Mouse (Mus musculus) heart, embryonic 11.5 days (tissue): ENCODE measurements around the gene Rmnd5b. TPM values are rescaled to one million over a fixed set of nuclear protein-coding genes. Genes with fewer than 3 reads are reported as not detected.
"Not testable (repeated sequence)": the region's sequence is repeated elsewhere in the genome, so short reads cannot be mapped to it uniquely, and the experiment has no call there.

Source experiments
- ATAC-seq: fragments of 200-750 bp; cut with Nextera tagmentation; replicated peaks from 2 replicates; pipeline ENCODE4 v1.8.0; 2017; ENCODE audit warnings: moderate library complexity; ENCODE audit not compliant: insufficient number of reproducible peaks, low FRiP score, low TSS enrichment
- H3K27ac ChIP-seq: fragments of 300-500 bp; sonication (generic); 2 replicates; pipeline ENCODE4 v1.5.1; 2014; ENCODE audit warnings: mild to moderate bottlenecking, low read depth, low read length
- H3K27me3 ChIP-seq: fragments of 300-500 bp; sonication (generic); 2 replicates; pipeline ENCODE4 v1.6.1; 2014; ENCODE audit warnings: mild to moderate bottlenecking, low read length, mixed read lengths; ENCODE audit not compliant: control insufficient read depth, insufficient read depth
- H3K36me3 ChIP-seq: fragments of 300-500 bp; sonication (generic); 2 replicates; pipeline ENCODE4 v1.6.1; 2014; ENCODE audit warnings: mild to moderate bottlenecking, low read length, moderate library complexity, mixed read lengths; ENCODE audit not compliant: control insufficient read depth, insufficient read depth
- H3K4me1 ChIP-seq: fragments of 300-500 bp; sonication (generic); 2 replicates; pipeline ENCODE4 v1.6.1; 2014; ENCODE audit warnings: low read length; ENCODE audit not compliant: control insufficient read depth, insufficient read depth
- H3K4me2 ChIP-seq: fragments of 300-500 bp; sonication (generic); 2 replicates; pipeline ENCODE4 v1.6.1; 2014; ENCODE audit warnings: mild to moderate bottlenecking, moderate library complexity
- H3K4me3 ChIP-seq: fragments of 300-500 bp; sonication (generic); 2 replicates; pipeline ENCODE4 v1.5.1; 2014; ENCODE audit warnings: low read depth, low read length
- H3K9ac ChIP-seq: fragments of 300-500 bp; sonication (generic); 2 replicates; pipeline ENCODE4 v1.6.1; 2014; ENCODE audit warnings: mild to moderate bottlenecking, low read depth, low read length, moderate library complexity
- H3K9me3 ChIP-seq: fragments of 300-500 bp; sonication (generic); replicated peaks from 2 replicates; pipeline ENCODE4 v1.6.1; 2016; ENCODE audit warnings: low read length; ENCODE audit not compliant: control insufficient read depth
- WGBS: fragments of 180-500 bp; shearing (Covaris S2); extraction: QIAGEN DNeasy Blood & Tissue Kit; methylation state at CpG from one replicate; pipeline ENCODE4 v1.1.7; 2014; ENCODE audit not compliant: insufficient replicate concordance; 5-methylcytosine and 5-hydroxymethylcytosine counted together
- polyA plus RNA-seq: library from polyadenylated mRNA; unstranded; fragments of >200 nt; fragmentation: Nextera tagmentation; extraction: Ambion mirVana; gene quantifications from 2 replicates; pipeline ENCODE4 v1.2.1, GENCODE M21; 2014

The Rmnd5b gene
- polyA plus RNA-seq, 1 experiment from 2014 or later, result 32.2 TPM

DNA sequence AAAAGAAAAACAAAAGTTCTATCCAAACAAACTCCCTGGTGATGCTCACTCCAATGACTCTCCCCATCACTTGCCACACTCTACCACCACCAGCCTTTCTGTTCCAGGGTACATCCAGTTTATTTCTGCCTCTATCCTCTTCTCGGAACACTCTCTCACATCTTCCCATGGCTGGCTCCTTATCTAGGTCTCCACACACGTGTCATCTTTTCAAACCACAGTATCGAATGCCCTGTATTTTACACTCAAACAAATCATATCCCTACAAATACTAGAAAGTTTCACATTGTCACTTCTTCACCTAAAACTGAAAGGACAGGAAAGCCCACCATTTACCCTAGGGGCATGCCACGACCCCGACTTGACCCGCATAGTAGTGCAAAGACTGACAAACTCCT, 570 bp downstream of the Rmnd5b start:
- no peaks in the 10 kb centered on the region for H3K9me3 ChIP-seq
- peak overlapping the region; percentile 79; the same call in 1 of the 2 replicates for H3K27ac ChIP-seq
- no peaks in the 10 kb centered on the region for H3K36me3 ChIP-seq
- peak overlapping the region; percentile 76 for H3K4me3 ChIP-seq
- H3K4me2 ChIP-seq, result peak overlapping the region; percentile 88
- WGBS, result 16% methylated on average over 6 of the region's 6 CpGs
- H3K4me1 ChIP-seq, result peaks cover 6% of the 10 kb centered on the region; the same call in 1 of the 2 replicates
- H3K9ac ChIP-seq, result peak overlapping the region; percentile 87
- no peaks in the 10 kb centered on the region for H3K27me3 ChIP-seq
- ATAC-seq, result no peak

DNA sequence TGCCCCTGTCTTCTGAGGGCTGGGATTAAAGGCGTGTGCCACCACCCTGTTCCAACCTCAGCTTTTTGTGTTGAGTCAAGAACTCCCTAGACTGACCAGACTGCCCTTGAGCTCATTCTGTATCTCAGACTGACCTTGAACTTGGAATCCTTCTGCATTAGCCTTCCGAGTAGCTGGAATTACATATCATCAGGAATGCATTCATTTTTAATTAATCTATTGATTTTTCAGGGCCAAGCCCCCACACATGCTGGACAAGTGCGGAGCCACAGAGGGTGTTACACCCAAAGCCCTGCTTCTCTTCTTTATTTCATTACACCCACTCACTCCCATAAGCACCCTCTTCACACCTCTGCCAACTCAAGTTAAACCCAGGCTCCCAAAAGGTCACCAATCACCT, 2.0 kb downstream of the Rmnd5b start:
- Histone ChIP-seq H3K9me3 (no peaks in the 10 kb centered on the region), H3K36me3 (0 out of 2 replicates have a peak, but pooled peaks cover 4% of the 10 kb centered on the region), H3K4me1 (peaks cover 6% of the 10 kb centered on the region; the same call in 1 of the 2 replicates), H3K9ac (no peak overlapping the region), H3K27me3 (no peaks in the 10 kb centered on the region), H3K27ac (no peak overlapping the region), H3K4me3 (no peak overlapping the region), H3K4me2 (no peak overlapping the region)
- no peak for ATAC-seq
- WGBS, result 84% methylated on average over 3 of the region's 3 CpGs

DNA sequence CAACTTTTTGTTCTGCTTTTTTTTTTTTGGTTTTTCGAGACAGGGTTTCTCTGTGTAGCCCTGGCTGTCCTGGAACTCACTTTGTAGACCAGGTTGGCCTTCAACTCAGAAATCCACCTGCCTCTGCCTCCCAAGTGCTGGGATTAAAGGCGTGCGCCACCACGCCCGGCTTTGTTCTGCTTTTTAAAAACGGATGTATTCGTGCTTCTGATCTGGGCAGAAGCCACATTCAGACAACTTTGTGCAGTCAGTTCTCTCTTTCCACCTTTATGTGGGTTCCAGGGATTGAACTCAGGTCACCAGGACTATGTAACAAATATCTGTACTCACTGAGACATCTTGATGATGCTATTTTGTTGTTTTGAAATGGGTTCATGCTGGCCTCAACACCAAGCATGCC, 2.5 kb downstream of the Rmnd5b start:
- not testable (repeated sequence) for H3K9ac ChIP-seq, H3K4me2 ChIP-seq, H3K36me3 ChIP-seq, H3K4me3 ChIP-seq, H3K27me3 ChIP-seq, H3K4me1 ChIP-seq, H3K27ac ChIP-seq, ATAC-seq, H3K9me3 ChIP-seq
- 93% methylated on average over 7 of the region's 7 CpGs for WGBS

DNA sequence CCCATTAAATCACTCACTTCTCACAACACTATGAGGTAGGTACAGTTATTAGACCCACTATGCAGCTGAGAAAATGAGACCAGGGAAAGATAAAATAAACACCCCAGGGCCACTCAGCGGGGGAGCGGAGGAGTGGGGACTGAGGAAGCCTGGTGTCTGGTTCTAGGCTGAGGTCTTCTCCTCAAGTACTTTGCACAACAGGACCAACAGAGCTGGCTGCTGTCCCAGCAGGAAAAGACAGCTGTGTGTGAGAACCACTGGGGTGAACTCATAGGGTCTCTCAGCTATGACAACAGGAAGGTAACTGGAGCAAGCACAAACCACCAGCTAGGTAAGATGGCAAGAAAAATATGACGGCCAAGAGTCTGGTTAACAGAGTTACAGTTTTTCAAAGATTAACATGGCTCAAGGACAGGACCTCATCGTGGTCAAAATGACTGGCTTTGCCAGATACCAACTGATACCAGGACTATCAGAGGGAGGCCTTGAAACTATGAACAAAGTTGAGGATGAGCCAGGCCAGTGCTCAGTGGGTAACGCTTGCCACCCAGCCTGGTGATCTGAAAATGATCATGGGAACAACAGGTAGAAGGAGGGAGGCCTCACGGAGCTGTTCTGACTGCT, 3.5 kb downstream of the Rmnd5b start:
- no peak for ATAC-seq
- 85% methylated on average over 6 of the region's 6 CpGs for WGBS
- Histone ChIP-seq H3K4me1 (peaks cover 6% of the 10 kb centered on the region; the same call in 1 of the 2 replicates), H3K9me3 (no peaks in the 10 kb centered on the region), H3K36me3 (peaks cover 9% of the 10 kb centered on the region; the same call in 1 of the 2 replicates), H3K27ac (no peak overlapping the region), H3K27me3 (no peaks in the 10 kb centered on the region), H3K4me2 (no peak overlapping the region), H3K4me3 (no peak overlapping the region), H3K9ac (no peak overlapping the region)

DNA sequence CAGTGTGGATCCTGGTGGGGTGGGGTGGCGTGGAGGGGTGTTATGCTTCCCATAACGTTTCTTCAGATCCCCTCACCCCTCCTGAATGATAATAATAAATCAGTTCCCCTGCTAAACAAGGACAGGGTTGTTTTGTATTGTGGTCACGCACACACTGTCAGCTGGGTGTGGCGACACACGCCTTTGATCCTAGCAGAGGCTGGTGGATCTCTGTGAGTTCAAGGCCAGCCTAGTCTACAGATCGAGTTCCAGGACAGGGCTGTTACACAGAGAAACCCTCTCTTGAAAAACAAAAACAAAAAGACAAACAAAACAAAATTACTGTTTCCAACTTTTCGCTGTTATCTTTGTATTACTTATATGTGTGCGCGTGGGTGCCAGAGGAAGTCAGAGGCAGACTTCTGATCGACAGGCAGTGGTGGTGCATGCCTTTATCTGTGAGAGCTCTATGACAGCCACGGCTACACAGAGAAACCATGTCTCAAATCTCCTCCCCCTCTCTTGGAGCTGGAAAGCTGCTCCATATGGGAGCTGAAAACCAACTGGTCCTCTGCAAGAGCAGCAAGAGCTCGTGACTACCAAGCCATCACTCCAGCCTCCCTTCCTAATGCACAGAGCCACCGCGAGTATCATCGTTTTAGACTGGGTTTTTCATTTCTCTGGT, 5.9 kb downstream of the Rmnd5b start:
- H3K27me3 ChIP-seq, result no peaks in the 10 kb centered on the region
- no peak overlapping the region for H3K4me3 ChIP-seq
- peaks cover 19% of the 10 kb centered on the region for H3K36me3 ChIP-seq
- H3K4me2 ChIP-seq, result no peak overlapping the region
- H3K4me1 ChIP-seq, result peaks cover 4% of the 10 kb centered on the region; the same call in 1 of the 2 replicates
- ATAC-seq, result no peak
- no peak overlapping the region for H3K9ac ChIP-seq
- H3K9me3 ChIP-seq, result no peaks in the 10 kb centered on the region
- H3K27ac ChIP-seq, result no peak overlapping the region
- WGBS, result 81% methylated on average over 15 of the region's 15 CpGs

DNA sequence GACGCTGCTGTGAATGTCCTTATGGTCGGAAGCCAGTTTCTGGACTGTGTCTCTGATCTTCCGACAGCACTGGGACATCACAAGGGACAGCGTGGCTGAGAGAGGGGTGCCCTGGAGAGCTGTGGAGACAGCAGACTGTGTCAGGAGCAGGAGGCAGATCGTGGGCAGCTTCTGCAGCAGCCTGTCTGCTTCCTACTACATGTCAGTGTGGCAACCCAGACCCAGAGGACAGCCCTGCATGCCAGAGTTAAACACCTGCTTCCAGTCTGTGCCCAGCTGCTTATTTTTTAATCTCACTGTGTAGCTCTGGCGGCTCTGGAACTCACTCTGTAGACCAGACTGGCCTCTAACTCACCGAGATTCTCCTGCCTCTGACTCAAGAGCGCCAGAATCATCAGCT, 7.8 kb downstream of the Rmnd5b start:
- H3K27ac ChIP-seq, result no peak overlapping the region
- H3K4me1 ChIP-seq, result peaks cover 4% of the 10 kb centered on the region; the same call in 1 of the 2 replicates
- H3K4me3 ChIP-seq, result no peak overlapping the region
- no peak overlapping the region for H3K4me2 ChIP-seq
- H3K9me3 ChIP-seq, result no peaks in the 10 kb centered on the region
- 78% methylated on average over 8 of the region's 8 CpGs for WGBS
- peaks cover 36% of the 10 kb centered on the region for H3K36me3 ChIP-seq
- H3K9ac ChIP-seq, result no peak overlapping the region
- no peaks in the 10 kb centered on the region for H3K27me3 ChIP-seq
- ATAC-seq, result no peak

DNA sequence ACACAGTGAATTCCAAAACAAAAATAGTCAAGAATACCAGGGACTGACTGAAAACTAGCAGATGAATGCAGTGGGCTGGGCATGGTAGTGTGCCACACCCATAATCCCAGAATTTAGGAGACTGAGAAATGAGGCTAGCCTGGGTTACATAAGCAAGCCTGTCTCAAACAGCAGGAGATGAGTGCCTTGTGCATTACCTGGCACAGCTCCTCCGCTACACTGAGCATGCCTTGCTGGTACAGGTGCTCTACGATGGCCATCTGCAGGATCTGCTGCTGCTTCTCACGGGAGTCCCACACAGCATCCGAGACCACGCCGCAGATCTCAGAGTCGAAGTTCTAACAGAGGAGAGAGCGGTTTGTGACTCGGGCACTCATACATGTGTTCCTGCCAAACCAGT, 8.3 kb downstream of the Rmnd5b start:
- no peak for ATAC-seq
- Histone ChIP-seq H3K4me2 (no peak overlapping the region), H3K9ac (no peak overlapping the region), H3K27me3 (no peaks in the 10 kb centered on the region), H3K9me3 (no peaks in the 10 kb centered on the region), H3K4me1 (peaks cover 4% of the 10 kb centered on the region; the same call in 1 of the 2 replicates), H3K36me3 (peaks cover 41% of the 10 kb centered on the region), H3K27ac (no peak overlapping the region), H3K4me3 (no peak overlapping the region)
- 89% methylated on average over 9 of the region's 9 CpGs for WGBS

DNA sequence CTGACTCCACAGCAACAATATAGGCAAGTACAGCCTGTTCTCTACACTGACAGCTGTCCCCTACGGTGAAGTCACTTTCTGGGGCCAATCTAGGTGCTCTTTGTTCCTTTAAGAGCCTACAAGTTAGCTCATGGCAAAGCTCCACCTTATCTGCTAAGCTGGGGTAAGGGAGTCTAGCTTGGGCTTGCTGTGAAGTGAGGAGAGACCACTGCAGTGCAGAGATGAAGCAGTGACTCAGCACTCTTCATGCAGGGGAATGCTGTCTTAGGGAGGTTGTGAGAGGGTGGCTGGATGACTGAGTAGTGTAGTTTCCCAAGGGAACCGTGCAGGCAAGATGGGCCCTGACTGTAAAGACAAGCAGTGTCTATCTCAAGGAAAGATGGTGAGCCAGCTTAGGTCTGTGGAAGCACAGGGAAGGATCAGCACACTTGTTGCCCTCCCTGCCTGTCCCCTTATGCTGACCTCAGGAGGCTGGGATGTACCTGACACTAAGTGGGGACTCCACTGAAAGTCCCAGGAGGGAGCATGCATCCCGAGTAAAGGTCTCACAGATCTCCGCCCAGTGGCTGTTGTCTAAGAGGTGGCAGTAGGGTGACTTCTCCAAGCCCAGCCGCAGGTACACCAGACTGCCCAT, 10.4 kb downstream of the Rmnd5b start:
- 0 out of 2 replicates have a peak, but pooled peaks have one; percentile 15 for ATAC-seq
- H3K36me3 ChIP-seq, result peaks cover 45% of the 10 kb centered on the region
- H3K9ac ChIP-seq, result no peak overlapping the region
- H3K9me3 ChIP-seq, result no peaks in the 10 kb centered on the region
- H3K4me3 ChIP-seq, result no peak overlapping the region
- no peak overlapping the region for H3K27ac ChIP-seq
- peaks cover 15% of the 10 kb centered on the region; the same call in 1 of the 2 replicates for H3K4me1 ChIP-seq
- H3K4me2 ChIP-seq, result no peak overlapping the region
- H3K27me3 ChIP-seq, result no peaks in the 10 kb centered on the region
- 76% methylated on average over 5 of the region's 5 CpGs for WGBS
